Mouse (Mus musculus) cortical plate, adult 2 months (tissue): ENCODE measurements at regions not wholly inside any gene's neighbourhood (a gene's known extent, or its start where the extent isn't known, plus 50 kb on each side); places are given as distances from the start of the nearest gene placed in this dataset.

Experiments used
- H3K27ac ChIP-seq: fragments of 200-500 bp; 2 replicates; pipeline ENCODE4 v1.5.1; 2012; ENCODE audit warnings: low read length, control low read depth, inconsistent platforms; ENCODE audit not compliant: insufficient read depth
- H3K4me1 ChIP-seq: fragments of 200-500 bp; 2 replicates; pipeline ENCODE4 v1.6.1; 2011; ENCODE audit warnings: low read length; ENCODE audit not compliant: control insufficient read depth, insufficient read depth
- H3K4me3 ChIP-seq: fragments of 200-500 bp; 2 replicates; pipeline ENCODE4 v1.5.1; 2011; ENCODE audit warnings: mild to moderate bottlenecking, low read length, control low read depth; ENCODE audit not compliant: insufficient read depth
- CTCF ChIP-seq: fragments of 200-500 bp; IDR thresholded peaks from 2 replicates; pipeline ENCODE4 v1.5.1; 2011; ENCODE audit warnings: mild to moderate bottlenecking, control low read depth, low read length; ENCODE audit not compliant: insufficient read depth; ENCODE audit errors: extremely low read depth
- POLR2A ChIP-seq: fragments of 200-500 bp; IDR thresholded peaks from 2 replicates; pipeline ENCODE4 v1.6.1; 2011; ENCODE audit warnings: mild to moderate bottlenecking, low read length, control low read depth; ENCODE audit not compliant: insufficient read depth; ENCODE audit errors: extremely low read depth

DNA sequence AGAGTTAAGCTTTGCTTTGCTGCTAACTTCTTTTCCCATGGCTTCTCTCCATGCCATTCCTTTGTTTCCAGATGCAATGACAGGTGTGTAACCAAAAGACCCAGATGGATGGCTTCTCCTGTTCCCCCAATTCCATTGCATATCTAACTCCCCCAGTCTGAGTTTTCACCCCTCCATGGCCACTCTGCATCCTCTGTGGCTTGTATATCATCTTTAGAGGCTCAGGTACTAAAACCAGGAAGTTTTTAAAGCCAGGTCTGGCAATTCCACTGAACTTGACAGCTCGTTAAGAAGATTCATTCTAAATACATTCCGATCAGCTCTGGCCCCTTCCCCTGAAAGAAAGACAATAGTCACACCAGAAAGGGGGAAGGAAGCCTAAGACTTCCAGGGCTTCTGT lies 60.6 kb upstream of the Api5 start:
- Histone ChIP-seq H3K4me3 (no peak overlapping the region), H3K4me1 (no peaks in the 10 kb centered on the region), H3K27ac (no peak overlapping the region)
- TF ChIP-seq POLR2A: no peak
- TF ChIP-seq CTCF: no peak
